Mouse (Mus musculus): ENCODE data around the gene Tspoap1.

Gene Tspoap1

GRCm38 (mm10) chr11:87758957-87759608 is 1.3 kb upstream of the Tspoap1 start:
- peak; percentile 33 to 55 for DNase-seq (ENCODE audit: low spot score in 2 of 2)

- peak; percentile 78 to 83 for DNase-seq (ENCODE audit: low spot score in 2 of 2)
These were observed 734 bp upstream of the Tspoap1 start for GRCm38 (mm10) chr11:87759609-87760005.

GRCm38 (mm10) chr11:87761181-87761721 is 910 bp downstream of the Tspoap1 start:
- no peak for DNase-seq (ENCODE audit: low spot score in 2 of 2)

GRCm38 (mm10) chr11:87761806-87762701 is 1.7 kb downstream of the Tspoap1 start:
- no peak for DNase-seq (ENCODE audit: low spot score in 2 of 2)

GRCm38 (mm10) chr11:87762702-87763385 is 2.5 kb downstream of the Tspoap1 start:
- DNase-seq (ENCODE audit: low spot score in 2 of 2) = no peak

- DNase-seq (ENCODE audit: low spot score in 2 of 2) = no peak
These were observed 3.2 kb downstream of the Tspoap1 start for GRCm38 (mm10) chr11:87763511-87763987.

- DNase-seq (ENCODE audit: low spot score in 2 of 2) = peak; percentile 46 to 60
These were observed 3.9 kb downstream of the Tspoap1 start for GRCm38 (mm10) chr11:87763988-87764876.

GRCm38 (mm10) chr11:87768745-87769144 is 8.4 kb downstream of the Tspoap1 start:
- DNase-seq (ENCODE audit: low spot score in 2 of 2) = no peak

- peak; percentile 72 to 79 for DNase-seq (ENCODE audit: low spot score in 2 of 2)
These were observed 10.6 kb downstream of the Tspoap1 start for GRCm38 (mm10) chr11:87770989-87771388.

GRCm38 (mm10) chr11:87772354-87772753 is 12.0 kb downstream of the Tspoap1 start:
- no peak for DNase-seq (ENCODE audit: low spot score in 2 of 2)

GRCm38 (mm10) chr11:87778100-87778765 is 17.9 kb downstream of the Tspoap1 start:
- DNase-seq (ENCODE audit: low spot score in 2 of 2) = no peak

GRCm38 (mm10) chr11:87778915-87779314 is 18.6 kb downstream of the Tspoap1 start:
- no peak for DNase-seq (ENCODE audit: low spot score in 2 of 2)

GRCm38 (mm10) chr11:87779392-87779791 is 19.1 kb downstream of the Tspoap1 start:
- DNase-seq (ENCODE audit: low spot score in 2 of 2) = no peak

GRCm38 (mm10) chr11:87780130-87780529 is 19.8 kb downstream of the Tspoap1 start:
- no peak for DNase-seq (ENCODE audit: low spot score in 2 of 2)

- no peak for DNase-seq (ENCODE audit: low spot score in 2 of 2)
These were observed 29.7 kb downstream of the Tspoap1 start for GRCm38 (mm10) chr11:87790088-87790487.

- DNase-seq (ENCODE audit: low spot score in 2 of 2) = no peak
These were observed 33.1 kb downstream of the Tspoap1 start, which contains the start of gene Mpo for GRCm38 (mm10) chr11:87793460-87793859. Mpo (plus strand) TSS chr11:87793581.

- no peak for DNase-seq (ENCODE audit: low spot score in 2 of 2)
These were observed 41.5 kb downstream of the Tspoap1 start for GRCm38 (mm10) chr11:87801711-87802275.

GRCm38 (mm10) chr11:87802621-87803020 is 42.3 kb downstream of the Tspoap1 start:
- DNase-seq (ENCODE audit: low spot score in 2 of 2) = no peak

GRCm38 (mm10) chr11:87805448-87805847 is 45.1 kb downstream of the Tspoap1 start:
- DNase-seq (ENCODE audit: low spot score in 2 of 2) = peak in 1 of 2 experiments; percentile 24

GRCm38 (mm10) chr11:87807433-87807832 is 47.1 kb downstream of the Tspoap1 start:
- no peak for DNase-seq (ENCODE audit: low spot score in 2 of 2)
